Mouse (Mus musculus) urinary bladder, postnatal 25 days (tissue): Measurements from ENCODE around the gene Ppp1r9a.

Experiments
- DNase-seq: peaks from one replicate; pipeline ENCODE4 v3.0.0; 2022; ENCODE audit warnings: low spot score

The Ppp1r9a gene

DNA sequence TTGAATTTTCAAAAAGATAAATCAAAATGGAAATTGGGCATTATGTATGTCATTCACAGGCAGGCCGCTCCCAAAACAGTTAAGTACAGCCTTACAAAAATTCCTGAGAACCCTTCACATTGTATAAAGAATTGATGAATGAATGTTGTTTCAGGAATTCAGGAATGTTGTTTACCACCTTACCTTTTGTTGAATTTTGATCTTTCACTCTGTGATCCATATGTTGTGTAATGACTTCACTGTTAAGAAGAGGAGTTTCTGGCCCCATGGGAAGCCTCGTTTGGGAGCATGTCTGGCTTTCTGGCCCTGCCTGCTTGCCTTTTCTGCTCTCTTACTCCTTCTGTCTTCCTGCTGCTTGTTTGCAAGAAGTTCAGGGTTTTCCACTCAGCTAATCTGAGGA, 105.4 kb downstream of the Ppp1r9a start:
- DNase-seq, result no peak

DNA sequence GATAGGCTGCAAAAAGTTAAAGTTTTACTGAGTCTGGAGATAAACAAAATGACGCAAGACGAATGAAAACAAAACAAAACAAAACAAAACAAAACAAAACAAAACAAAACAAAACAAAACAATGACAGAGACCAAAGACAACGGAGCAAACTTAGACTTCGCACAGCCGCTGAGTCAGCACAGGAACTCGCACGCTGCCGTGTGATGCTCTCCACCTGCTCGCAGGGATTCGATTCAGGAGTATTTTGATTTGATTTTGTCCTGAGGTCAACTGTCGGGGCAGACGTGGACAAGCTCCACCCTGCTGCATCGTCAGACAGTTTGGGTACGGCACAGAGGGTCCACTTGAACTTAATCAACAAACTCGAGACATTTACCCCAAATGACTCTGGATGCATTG, 105.9 kb downstream of the Ppp1r9a start:
- no peak for DNase-seq

DNA sequence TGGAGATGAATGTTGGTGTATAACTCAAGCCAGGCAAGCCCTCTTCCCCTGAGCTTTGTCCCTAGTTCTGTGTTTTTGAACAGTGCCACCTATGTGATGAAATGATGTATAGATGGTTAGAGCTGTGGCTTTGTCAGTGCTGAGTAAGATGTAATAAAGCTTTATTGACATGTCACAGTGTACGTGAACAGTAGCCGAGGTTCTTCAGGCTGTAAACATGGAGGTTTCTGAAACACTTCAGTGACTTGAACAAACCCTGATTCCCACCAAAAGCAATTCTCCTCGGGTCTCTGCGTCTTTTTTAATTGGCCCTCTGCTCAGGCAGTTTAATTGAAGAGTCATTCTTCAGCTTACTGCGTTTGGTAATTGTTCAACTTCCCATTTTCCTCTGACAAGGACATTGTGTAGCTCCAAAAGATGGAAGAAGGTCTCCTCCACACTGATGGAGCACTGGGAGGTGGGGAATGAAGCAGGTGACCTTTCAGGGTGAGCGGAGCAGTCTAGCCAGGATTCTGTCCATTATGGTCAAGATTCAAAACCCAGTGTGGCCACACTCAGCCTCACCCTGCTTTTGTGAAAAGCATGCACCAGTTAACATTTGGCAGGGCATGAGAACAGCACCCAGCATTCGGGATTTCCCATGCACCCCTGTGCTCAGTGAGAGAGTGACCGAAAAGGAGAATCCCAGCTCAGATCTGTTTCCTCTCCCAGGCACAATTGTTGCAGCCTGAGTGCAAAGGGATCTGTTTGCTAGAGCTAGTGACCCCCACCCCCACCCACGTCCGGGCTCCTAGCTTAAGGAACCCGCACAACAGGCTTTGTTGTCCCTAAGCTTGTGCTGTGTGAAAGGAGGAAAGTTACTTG, 108.1 kb downstream of the Ppp1r9a start:
- DNase-seq, result no peak

DNA sequence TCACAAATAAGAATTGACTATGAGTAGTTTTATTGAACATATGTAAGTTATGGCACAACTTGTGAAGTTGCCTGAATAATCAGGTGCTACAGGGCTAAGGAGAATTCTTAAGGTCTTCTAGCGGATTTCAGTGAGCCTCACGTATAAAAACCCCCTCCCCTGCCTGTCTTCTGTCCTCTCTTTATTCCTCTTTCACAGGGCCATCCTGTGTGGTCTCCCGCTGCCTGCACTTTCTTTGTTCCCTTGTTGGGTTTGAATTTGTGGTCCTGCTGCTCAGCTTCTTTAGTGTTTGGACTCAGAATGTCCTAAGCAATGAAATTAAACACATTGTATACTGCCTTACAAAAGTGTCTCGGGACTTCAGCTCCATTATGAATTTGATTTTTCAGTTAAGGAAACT, 110.1 kb downstream of the Ppp1r9a start:
- no peak for DNase-seq

DNA sequence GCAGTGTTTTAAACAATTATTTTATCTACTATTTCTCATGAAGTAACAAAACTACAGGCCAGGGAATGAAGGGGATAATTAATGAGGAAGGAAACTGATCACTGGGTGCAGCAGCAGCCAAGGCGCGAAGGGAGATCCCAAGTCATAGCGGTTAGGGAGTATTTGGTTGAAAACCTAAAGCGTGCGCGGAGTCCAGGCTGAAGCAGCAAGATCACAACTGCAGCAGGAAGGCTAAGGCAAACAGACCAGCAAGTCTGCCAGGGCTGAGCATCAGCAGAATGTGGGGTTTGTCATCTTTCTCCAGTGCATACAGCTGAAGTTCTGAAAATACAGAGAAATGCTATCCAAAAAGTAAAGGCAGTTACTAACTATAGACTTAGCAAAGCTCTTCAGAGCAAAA, 111.8 kb downstream of the Ppp1r9a start:
- no peak for DNase-seq

DNA sequence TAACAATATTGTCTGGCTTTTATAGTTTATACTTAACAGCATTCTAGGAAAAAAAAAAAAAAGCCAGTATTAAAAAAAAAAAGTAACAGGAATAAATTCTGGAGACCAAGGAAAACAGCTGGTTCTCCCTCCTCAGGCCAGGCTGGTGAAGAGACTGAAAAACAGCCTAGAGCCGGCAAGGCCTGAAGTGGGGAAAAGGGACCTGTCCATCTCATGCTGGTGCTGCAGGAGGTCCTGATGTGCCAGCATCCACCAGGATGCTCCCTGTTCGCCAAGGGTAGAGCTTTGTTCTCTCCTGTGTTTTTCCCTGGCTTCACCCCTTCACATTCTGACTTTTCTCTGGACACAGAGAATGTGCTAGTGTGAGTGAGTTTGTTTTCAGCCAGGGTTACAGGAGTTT, 112.5 kb downstream of the Ppp1r9a start:
- DNase-seq, result no peak

DNA sequence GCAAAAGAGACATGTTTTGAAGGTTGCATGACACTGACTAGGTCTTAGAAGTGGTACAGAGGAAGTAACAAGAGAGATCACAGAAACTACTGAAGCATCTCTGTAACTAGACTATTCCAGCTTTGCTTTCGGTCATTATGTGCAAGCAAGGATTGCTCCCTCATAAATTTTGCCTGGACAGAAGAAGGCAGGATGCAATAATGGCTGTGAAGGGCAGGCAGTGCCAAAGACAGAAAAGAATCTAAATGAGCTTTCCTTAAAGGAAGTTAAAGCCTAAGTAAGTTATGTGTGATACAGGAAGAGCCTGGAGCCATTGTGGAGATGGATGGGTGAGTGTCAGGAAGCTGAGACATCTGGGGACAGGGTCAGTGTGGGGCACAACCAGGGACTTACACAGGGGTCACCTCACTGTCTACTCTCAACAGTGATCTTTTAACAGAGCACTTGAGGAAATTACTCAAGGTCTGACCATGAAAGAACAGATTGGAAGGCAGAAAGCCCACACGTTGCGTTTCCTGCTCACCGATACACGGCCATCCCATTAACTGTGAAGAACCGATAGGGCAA, 115.3 kb downstream of the Ppp1r9a start:
- no peak for DNase-seq

DNA sequence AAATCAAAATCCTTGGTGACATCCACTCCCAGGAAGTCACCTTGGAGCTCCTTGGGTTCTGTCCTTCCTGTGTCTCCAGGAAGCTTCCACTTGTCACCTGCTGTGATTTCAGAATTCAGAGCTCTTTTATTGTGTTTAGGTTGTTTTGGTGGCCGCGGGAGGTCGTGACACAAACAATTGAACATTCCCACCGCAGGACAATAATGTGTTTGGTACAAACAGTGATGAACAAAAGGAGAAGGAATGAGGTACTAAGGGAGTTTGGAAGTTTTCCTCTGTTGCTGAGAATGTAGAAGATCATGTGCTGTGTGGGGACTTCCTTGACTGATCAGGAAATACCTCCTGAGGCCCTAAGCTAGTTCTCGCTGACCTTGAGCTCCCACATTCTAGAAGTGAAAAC, 116.5 kb downstream of the Ppp1r9a start:
- no peak for DNase-seq

DNA sequence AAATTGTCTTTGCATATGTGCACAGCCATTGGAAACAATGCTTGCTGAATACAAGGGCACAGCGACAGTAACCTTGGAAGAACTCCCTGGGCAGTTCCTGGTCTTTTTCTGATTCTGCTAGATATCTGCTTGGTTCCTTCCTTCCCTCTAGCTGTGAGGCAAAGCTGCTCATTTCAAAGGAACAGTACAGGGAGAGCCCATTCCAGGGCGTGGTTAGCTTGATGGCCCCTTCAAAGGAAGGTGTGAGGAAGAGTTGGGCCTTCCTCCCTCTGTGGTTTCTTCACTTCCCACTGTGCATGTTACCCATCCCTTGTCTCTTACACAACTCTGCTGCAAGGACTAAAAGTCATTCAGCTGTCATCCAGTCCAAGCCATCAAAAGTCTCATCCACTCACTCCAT, 117.3 kb downstream of the Ppp1r9a start:
- DNase-seq, result no peak

DNA sequence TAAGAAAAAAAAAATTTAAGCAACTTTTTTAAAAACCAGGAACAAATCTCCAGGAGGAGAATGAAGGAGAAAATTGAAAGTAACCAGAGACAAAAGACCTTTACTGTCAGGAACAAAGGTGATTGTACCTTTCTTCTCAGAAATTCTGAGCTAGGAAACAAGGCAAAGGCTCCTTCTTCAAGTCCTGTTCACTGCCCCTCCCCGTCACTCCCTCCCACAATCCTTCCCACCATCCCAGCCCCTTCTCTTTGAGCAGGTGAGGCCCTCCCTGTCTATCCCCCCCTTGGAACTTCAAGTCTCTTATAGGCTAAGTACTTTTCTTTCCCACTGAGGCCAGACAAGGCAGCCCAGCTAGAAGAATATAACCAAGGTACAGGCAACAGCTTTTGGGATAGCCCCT, 117.8 kb downstream of the Ppp1r9a start:
- no peak for DNase-seq

DNA sequence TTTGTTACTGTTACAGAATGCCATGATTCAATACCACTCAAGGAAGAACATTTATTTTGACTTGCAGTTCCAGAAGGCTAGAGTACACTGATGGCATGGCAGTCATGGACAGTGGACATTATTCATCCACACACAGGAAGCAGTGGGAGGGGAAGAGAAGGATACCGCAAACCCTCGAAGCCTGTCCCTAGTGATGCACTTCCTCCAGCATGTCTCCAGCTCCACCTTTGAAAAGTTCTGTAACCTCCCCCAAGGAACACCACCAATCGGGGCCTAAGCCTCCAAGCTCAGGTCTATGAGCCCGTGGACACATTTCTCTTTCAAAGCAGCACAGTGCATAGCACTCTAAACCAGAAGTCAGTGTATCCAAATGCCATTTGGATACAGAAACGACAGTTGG, 120.0 kb downstream of the Ppp1r9a start:
- no peak for DNase-seq

DNA sequence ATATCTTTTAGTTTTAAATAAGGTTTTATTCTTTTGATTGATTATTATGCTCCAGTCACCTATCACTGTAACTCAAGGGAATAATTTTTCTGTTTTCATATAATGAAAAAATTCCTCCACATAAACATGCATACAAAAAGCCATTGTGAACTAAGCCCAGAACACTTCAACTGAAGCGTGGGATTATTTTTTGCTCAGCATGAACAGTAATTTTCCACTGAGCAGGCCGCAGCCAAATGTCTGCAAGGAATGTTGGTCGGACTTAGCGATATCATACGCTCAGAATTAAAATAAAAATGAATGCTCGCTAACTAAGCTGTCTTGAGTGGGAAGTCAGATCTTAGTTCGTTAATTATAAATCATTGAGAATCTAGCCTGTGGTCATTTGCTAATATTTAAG, 122.2 kb downstream of the Ppp1r9a start:
- no peak for DNase-seq

DNA sequence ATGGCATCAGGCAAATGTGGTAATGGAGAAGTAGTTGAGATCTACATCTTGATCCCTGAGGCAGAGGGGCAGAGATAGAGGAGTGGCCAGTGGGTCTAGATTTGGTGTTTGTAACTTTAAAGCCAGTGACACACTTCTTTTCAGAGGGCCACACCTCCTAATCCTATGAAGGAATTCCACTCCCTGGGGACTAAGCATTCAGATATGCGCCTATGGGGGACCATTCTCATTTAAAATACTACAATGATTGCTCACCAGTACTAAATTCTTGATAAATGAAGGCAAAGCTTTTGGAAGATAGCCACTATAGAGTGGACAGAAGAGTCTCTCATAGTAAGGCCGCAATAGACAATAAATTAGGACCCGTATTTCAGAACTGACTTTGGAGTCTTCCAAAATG, 124.1 kb downstream of the Ppp1r9a start:
- DNase-seq, result no peak

DNA sequence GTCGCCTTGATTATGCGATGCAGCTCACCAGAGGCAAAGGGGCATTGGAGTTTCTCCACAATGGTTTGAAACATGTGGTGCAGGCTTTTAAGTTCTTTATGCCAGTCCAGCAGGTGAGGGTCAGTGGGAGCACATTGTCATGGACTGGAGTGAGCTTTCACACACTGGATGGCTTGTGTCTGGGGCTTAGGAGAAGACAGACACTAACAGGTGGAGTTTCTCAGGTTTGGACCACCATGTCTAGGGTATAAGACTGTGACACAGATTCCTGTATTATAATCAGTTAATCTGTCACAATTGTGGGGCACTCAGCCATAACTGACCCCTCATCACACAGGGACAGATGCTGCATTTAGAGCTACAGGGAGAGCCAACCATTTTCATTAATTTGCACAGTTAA, 124.5 kb downstream of the Ppp1r9a start:
- no peak for DNase-seq

DNA sequence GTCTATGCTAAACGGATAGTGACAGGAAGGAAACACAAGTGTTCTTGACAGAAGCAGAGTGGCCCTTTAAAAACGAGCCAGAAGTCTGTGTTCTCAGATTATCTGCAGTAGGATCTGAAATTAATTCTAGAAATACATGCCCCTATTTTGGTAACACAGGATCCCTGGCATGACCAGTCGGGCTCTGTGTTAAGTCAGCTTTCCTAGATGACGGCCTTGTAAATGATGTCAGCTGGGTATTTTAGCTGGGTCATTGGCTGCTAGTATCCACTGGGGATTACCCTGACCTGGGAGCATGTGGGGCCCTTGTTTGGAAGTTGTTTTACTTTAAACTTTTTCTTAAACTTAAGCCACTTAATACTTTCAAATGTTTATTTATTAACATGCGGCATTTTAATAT, 125.1 kb downstream of the Ppp1r9a start:
- no peak for DNase-seq

DNA sequence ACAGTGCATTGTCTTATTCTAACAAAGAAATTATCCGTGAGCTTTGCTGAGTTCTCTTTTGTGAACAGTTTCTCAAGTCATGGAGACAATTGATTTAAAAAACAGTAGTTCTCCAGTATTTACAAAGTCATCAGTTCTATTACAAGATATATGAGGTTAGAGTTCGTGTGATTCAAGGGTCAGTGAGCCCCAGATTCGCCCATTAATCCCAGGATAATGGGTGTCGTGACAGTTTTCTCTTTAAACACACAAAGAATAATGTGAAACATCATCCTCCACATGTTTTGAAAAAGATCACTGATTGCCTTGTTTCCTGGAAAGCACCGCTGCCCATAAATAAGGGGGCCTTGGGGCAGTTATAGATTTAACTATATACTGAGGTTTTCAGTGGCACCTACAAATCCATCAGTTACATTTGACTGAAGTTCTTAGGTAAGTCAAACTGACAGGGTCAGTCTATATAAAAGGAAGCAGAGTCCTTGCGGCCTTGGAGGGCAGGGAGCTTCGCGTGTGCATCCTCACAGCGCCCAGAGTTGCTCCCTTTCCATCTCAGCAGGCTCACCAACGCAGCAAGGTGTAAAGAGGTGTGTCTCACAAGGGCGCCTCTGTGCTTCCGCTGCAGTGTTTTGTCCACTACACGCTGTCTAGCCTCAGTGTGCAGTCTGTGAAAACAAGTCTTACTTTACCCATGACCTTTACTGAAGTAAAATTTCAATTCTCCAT, 126.6 kb downstream of the Ppp1r9a start:
- DNase-seq, result no peak

DNA sequence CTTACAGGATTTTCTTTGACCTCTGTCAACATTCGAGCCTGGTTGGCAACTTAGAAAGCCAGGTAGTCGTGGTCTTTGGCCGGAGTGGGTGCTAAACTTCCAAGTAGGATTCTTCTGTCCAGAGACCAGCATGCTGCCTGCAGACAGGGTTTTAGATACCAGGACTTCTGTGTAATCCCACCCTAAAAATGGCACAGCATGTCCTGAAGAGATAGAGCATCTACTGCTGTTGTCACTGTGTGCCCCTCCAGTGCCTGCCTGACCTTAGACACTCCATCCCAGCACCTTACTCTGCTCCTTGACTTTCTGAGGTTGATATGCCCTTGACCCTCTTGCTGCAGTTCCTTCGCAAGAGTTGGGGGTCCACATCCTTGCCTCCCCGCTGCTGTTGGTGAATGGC, 127.2 kb downstream of the Ppp1r9a start:
- DNase-seq, result no peak

DNA sequence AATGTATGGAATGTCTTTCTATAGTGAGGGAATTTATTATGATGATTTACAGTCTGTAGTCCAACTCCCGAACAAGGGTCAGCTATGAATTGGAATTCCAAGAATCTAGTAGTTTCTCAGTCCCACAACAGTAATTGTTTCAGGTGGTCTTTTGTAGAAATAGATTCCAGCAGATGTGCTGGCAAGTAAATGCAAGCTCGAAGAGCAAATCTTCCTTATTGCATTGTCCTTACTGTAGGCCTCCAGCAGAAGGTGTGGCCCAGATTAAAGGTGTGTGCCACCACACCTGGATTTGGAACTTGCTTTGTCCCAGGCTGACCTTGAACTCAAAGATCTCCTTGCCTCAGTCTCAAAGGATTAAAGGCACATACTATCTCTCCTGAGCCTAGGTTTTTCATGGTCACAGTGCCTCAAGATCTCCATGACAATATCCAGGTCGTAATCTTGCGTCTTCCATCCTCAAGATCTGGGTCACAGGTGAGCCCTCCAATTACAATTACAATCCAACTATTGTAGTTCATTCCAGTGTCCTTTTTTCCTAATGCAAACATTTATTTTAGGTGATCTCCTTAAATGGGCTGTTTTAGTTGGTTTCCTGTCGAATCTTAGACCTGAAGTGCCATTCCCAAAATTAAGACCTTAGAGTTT, 130.4 kb downstream of the Ppp1r9a start:
- DNase-seq, result no peak

DNA sequence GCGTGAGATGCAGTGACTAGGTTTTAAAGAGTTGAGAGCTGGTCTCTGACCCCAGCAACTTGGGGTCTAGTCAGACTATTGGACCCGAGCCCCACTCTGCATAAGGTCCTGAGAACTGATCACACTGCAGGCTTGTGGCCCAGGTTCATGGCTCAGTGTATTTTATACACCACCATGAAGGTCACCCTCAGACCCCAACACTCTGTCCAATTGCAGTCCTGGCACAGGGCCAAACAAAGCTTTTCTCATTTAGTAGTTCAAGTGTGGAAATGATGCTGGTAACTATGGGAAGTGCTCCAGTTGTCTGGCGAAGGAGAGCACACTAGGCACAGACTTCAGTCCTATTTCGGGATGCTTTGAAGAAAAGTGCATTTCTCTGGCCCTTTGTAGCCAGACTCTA, 134.5 kb downstream of the Ppp1r9a start:
- no peak for DNase-seq

DNA sequence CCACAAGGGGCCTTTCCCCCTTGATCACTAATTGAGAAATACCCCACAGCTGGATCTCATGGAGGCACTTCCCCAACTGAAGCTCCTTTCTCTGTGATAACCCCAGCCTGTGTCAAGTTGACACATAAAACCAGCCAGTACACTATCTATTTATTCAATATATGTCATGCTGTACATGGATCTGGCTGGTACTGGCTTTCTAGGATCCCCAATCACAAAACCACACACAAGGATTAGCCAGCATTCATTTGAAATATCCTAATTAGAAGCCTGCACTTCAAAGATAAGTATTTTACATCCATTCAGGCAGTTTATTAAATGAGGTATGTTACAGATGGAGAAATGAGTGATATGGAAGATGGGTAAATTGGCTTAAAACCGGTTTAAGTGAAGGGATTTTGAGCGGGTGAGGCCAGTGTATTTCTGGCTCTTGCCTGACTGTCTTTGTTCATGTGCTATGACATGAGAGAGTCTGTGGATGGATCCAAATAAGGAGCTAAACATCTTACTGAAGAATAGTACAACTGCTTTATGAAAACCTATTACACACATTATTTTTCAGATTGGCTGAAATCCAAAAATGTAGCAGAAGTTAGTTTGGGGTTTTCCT, 135.5 kb downstream of the Ppp1r9a start:
- DNase-seq, result no peak

DNA sequence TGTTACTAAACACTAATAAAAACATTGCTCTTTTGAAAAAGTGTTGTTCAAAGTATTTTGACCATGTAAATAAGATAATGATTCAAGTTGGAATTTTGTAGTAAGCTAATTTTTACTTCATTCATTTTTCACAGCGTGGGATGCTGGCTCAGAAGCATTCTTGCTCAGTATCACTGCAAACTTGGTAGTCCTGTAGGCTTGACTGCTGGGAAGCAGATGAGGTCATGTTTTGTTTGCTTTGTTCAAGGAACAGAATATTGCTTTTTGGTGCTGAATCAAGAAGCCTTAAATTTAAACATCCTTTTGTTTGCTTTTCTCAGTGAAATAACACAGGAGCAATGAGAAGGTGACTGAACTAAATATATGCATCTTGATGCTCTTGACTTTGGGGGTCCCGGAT, 136.6 kb downstream of the Ppp1r9a start:
- no peak for DNase-seq

DNA sequence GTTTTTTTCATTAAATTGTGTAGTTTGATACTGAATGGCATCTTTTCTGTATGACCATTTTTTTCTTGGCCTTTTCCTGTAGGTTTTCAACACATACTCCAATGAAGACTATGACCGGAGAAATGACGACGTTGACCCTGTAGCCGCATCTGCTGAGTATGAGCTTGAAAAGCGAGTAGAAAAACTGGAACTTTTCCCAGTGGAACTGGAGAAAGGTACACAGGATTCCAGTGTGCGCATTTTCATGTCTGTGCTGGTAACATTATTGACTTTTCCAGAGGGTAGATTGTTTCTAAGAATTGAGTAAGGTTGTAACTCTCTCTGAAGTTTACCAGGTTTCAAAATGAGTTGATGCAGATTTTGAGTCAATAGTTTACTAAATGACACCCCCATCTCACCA, 143.1 kb downstream of the Ppp1r9a start:
- DNase-seq, result no peak
